Mouse (Mus musculus): ENCODE results near the gene Rnf38. TPM values are rescaled to one million over a fixed set of nuclear protein-coding genes. Genes with fewer than 3 reads are reported as not detected.

Gene Rnf38
- polyA plus RNA-seq, 1 experiment from 2014 or later, result 41.7 TPM

- Histone ChIP-seq H3K4me2 (ENCODE audit: low read length) (no peak overlapping the region), H3K4me1 (replicated peaks; ENCODE audit: control insufficient read depth, insufficient read depth, low read length) (peaks cover 35% of the 10 kb centered on the region), H3K27me3 (replicated peaks; ENCODE audit: control insufficient read depth, insufficient read depth, low read length) (no peaks in the 10 kb centered on the region), H3K9me3 (ENCODE audit: control insufficient read depth, low read length) (no peaks in the 10 kb centered on the region), H3K4me3 (replicated peaks; ENCODE audit: low read length) (no peak overlapping the region), H3K27ac (ENCODE audit: low read length) (no peak overlapping the region), H3K36me3 (ENCODE audit: control insufficient read depth, insufficient read depth) (no peaks in the 10 kb centered on the region), H3K9ac (replicated peaks; ENCODE audit: low read depth, low read length) (no peak overlapping the region)
- ATAC-seq, result no peak
- 49% methylated on average over 13 of the region's 13 CpGs for WGBS
Measured at GRCm38 (mm10) chr4:44160990-44161689, 72.4 kb downstream of the Rnf38 start.

- no peak overlapping the region for H3K9ac ChIP-seq (replicated peaks; ENCODE audit: low read depth, low read length)
- WGBS, result 79% methylated on average over 8 of the region's 8 CpGs
- ATAC-seq, result no peak
Measured at GRCm38 (mm10) chr4:44159839-44160238, 73.8 kb downstream of the Rnf38 start.

GRCm38 (mm10) chr4:44156481-44156880 is 77.1 kb downstream of the Rnf38 start:
- no peaks in the 10 kb centered on the region for H3K9me3 ChIP-seq (ENCODE audit: control insufficient read depth, low read length)
- no peak overlapping the region for H3K4me3 ChIP-seq (replicated peaks; ENCODE audit: low read length)
- H3K36me3 ChIP-seq (ENCODE audit: control insufficient read depth, insufficient read depth), result peaks cover 3% of the 10 kb centered on the region; the same call in 1 of the 2 replicates
- no peak overlapping the region for H3K27ac ChIP-seq (ENCODE audit: low read length)
- 77% methylated on average over 6 of the region's 6 CpGs for WGBS
- no peak overlapping the region for H3K4me2 ChIP-seq (ENCODE audit: low read length)
- no peaks in the 10 kb centered on the region for H3K27me3 ChIP-seq (replicated peaks; ENCODE audit: control insufficient read depth, insufficient read depth, low read length)
- H3K9ac ChIP-seq (replicated peaks; ENCODE audit: low read depth, low read length), result no peak overlapping the region
- ATAC-seq, result no peak
- peaks cover 5% of the 10 kb centered on the region for H3K4me1 ChIP-seq (replicated peaks; ENCODE audit: control insufficient read depth, insufficient read depth, low read length)

More at GRCm38 (mm10) chr4:44159839-44160238, 73.8 kb downstream of the Rnf38 start:
- Histone ChIP-seq H3K27me3 (replicated peaks; ENCODE audit: control insufficient read depth, insufficient read depth, low read length) (no peaks in the 10 kb centered on the region), H3K4me1 (replicated peaks; ENCODE audit: control insufficient read depth, insufficient read depth, low read length) (peaks cover 28% of the 10 kb centered on the region), H3K9me3 (ENCODE audit: control insufficient read depth, low read length) (no peaks in the 10 kb centered on the region), H3K36me3 (ENCODE audit: control insufficient read depth, insufficient read depth) (no peaks in the 10 kb centered on the region), H3K4me3 (replicated peaks; ENCODE audit: low read length) (no peak overlapping the region), H3K4me2 (ENCODE audit: low read length) (no peak overlapping the region), H3K27ac (ENCODE audit: low read length) (no peak overlapping the region)

- Histone ChIP-seq H3K4me3 (replicated peaks; ENCODE audit: low read length) (no peak overlapping the region), H3K4me2 (ENCODE audit: low read length) (no peak overlapping the region), H3K27me3 (replicated peaks; ENCODE audit: control insufficient read depth, insufficient read depth, low read length) (no peaks in the 10 kb centered on the region), H3K27ac (ENCODE audit: low read length) (no peak overlapping the region), H3K4me1 (replicated peaks; ENCODE audit: control insufficient read depth, insufficient read depth, low read length) (no peaks in the 10 kb centered on the region), H3K36me3 (ENCODE audit: control insufficient read depth, insufficient read depth) (peaks cover 9% of the 10 kb centered on the region), H3K9ac (replicated peaks; ENCODE audit: low read depth, low read length) (no peak overlapping the region), H3K9me3 (ENCODE audit: control insufficient read depth, low read length) (no peaks in the 10 kb centered on the region)
- no peak for ATAC-seq
- WGBS, result 91% methylated on average over 4 of the region's 4 CpGs
Measured at GRCm38 (mm10) chr4:44154884-44155283, 78.7 kb downstream of the Rnf38 start.

GRCm38 (mm10) chr4:44152904-44153303 is 80.7 kb downstream of the Rnf38 start:
- no peaks in the 10 kb centered on the region for H3K4me1 ChIP-seq (replicated peaks; ENCODE audit: control insufficient read depth, insufficient read depth, low read length)
- H3K4me2 ChIP-seq (ENCODE audit: low read length), result no peak overlapping the region
- H3K36me3 ChIP-seq (ENCODE audit: control insufficient read depth, insufficient read depth), result peaks cover 12% of the 10 kb centered on the region
- no peaks in the 10 kb centered on the region for H3K9me3 ChIP-seq (ENCODE audit: control insufficient read depth, low read length)
- H3K27me3 ChIP-seq (replicated peaks; ENCODE audit: control insufficient read depth, insufficient read depth, low read length), result no peaks in the 10 kb centered on the region
- H3K4me3 ChIP-seq (replicated peaks; ENCODE audit: low read length), result no peak overlapping the region
- 91% methylated on average over 4 of the region's 4 CpGs for WGBS
- no peak overlapping the region for H3K27ac ChIP-seq (ENCODE audit: low read length)
- ATAC-seq, result no peak
- H3K9ac ChIP-seq (replicated peaks; ENCODE audit: low read depth, low read length), result no peak overlapping the region

- Histone ChIP-seq H3K36me3 (ENCODE audit: control insufficient read depth, insufficient read depth) (peaks cover 33% of the 10 kb centered on the region), H3K27ac (ENCODE audit: low read length) (no peak overlapping the region), H3K4me1 (replicated peaks; ENCODE audit: control insufficient read depth, insufficient read depth, low read length) (no peaks in the 10 kb centered on the region), H3K4me3 (replicated peaks; ENCODE audit: low read length) (no peak overlapping the region), H3K4me2 (ENCODE audit: low read length) (no peak overlapping the region), H3K9ac (replicated peaks; ENCODE audit: low read depth, low read length) (no peak overlapping the region), H3K27me3 (replicated peaks; ENCODE audit: control insufficient read depth, insufficient read depth, low read length) (no peaks in the 10 kb centered on the region), H3K9me3 (ENCODE audit: control insufficient read depth, low read length) (no peaks in the 10 kb centered on the region)
- 96% methylated on average over 12 of the region's 12 CpGs for WGBS
- ATAC-seq, result no peak
Measured at GRCm38 (mm10) chr4:44126805-44127204, 106.8 kb downstream of the Rnf38 start.

- no peaks in the 10 kb centered on the region for H3K9me3 ChIP-seq (ENCODE audit: control insufficient read depth, low read length)
- H3K4me3 ChIP-seq (replicated peaks; ENCODE audit: low read length), result no peak overlapping the region
- H3K27ac ChIP-seq (ENCODE audit: low read length), result no peak overlapping the region
- 53% methylated on average over 9 of the region's 9 CpGs for WGBS
- no peak overlapping the region for H3K9ac ChIP-seq (replicated peaks; ENCODE audit: low read depth, low read length)
- no peak overlapping the region for H3K4me2 ChIP-seq (ENCODE audit: low read length)
- no peaks in the 10 kb centered on the region for H3K36me3 ChIP-seq (ENCODE audit: control insufficient read depth, insufficient read depth)
- no peaks in the 10 kb centered on the region for H3K4me1 ChIP-seq (replicated peaks; ENCODE audit: control insufficient read depth, insufficient read depth, low read length)
- ATAC-seq, result 0 out of 2 replicates have a peak, but pooled peaks have one; percentile 8
- H3K27me3 ChIP-seq (replicated peaks; ENCODE audit: control insufficient read depth, insufficient read depth, low read length), result no peaks in the 10 kb centered on the region
Measured at GRCm38 (mm10) chr4:44119410-44120201, 114.0 kb downstream of the Rnf38 start.

GRCm38 (mm10) chr4:44115046-44115445 is 118.5 kb downstream of the Rnf38 start:
- H3K9ac ChIP-seq (replicated peaks; ENCODE audit: low read depth, low read length), result no peak overlapping the region
- H3K36me3 ChIP-seq (ENCODE audit: control insufficient read depth, insufficient read depth), result no peaks in the 10 kb centered on the region
- no peak overlapping the region for H3K4me2 ChIP-seq (ENCODE audit: low read length)
- WGBS, result 83% methylated on average over 13 of the region's 13 CpGs
- ATAC-seq, result no peak
- no peak overlapping the region for H3K27ac ChIP-seq (ENCODE audit: low read length)
- H3K9me3 ChIP-seq (ENCODE audit: control insufficient read depth, low read length), result no peaks in the 10 kb centered on the region
- H3K27me3 ChIP-seq (replicated peaks; ENCODE audit: control insufficient read depth, insufficient read depth, low read length), result no peaks in the 10 kb centered on the region
- 0 out of 2 replicates have a peak, but pooled peaks cover 3% of the 10 kb centered on the region for H3K4me1 ChIP-seq (replicated peaks; ENCODE audit: control insufficient read depth, insufficient read depth, low read length)
- H3K4me3 ChIP-seq (replicated peaks; ENCODE audit: low read length), result no peak overlapping the region

- 39% methylated on average over 16 of the region's 16 CpGs for WGBS
- no peak overlapping the region for H3K27ac ChIP-seq (ENCODE audit: low read length)
Measured at GRCm38 (mm10) chr4:44113393-44114138, 120.0 kb downstream of the Rnf38 start.

More at GRCm38 (mm10) chr4:44113393-44114138, 120.0 kb downstream of the Rnf38 start:
- Histone ChIP-seq H3K9ac (replicated peaks; ENCODE audit: low read depth, low read length) (no peak overlapping the region), H3K4me1 (replicated peaks; ENCODE audit: control insufficient read depth, insufficient read depth, low read length) (0 out of 2 replicates have a peak, but pooled peaks cover 3% of the 10 kb centered on the region), H3K27me3 (replicated peaks; ENCODE audit: control insufficient read depth, insufficient read depth, low read length) (no peaks in the 10 kb centered on the region), H3K4me3 (replicated peaks; ENCODE audit: low read length) (no peak overlapping the region), H3K9me3 (ENCODE audit: control insufficient read depth, low read length) (no peaks in the 10 kb centered on the region), H3K36me3 (ENCODE audit: control insufficient read depth, insufficient read depth) (no peaks in the 10 kb centered on the region), H3K4me2 (ENCODE audit: low read length) (no peak overlapping the region)
- no peak for ATAC-seq

Measured in forebrain, embryonic 16.5 days (tissue).